Mouse (Mus musculus): Measurements from ENCODE around the gene Lime1.
A peak's percentile ranks its signal among the peaks of the same experiment; 100 is the strongest.

The Lime1 gene

GRCm38 (mm10) chr2:181379778-181380177 lies at the start of gene Lime1:
TSS of gene Lime1 (plus strand) at chr2:181380078.
- no peaks in the 10 kb centered on the region for H3K27me3 ChIP-seq (ENCODE audit: control insufficient read depth, insufficient read depth, low read length, poor library complexity, severe bottlenecking)
- peaks cover 7% of the 10 kb centered on the region for H3K36me3 ChIP-seq (ENCODE audit: control insufficient read depth, insufficient read depth, low read length, poor library complexity, severe bottlenecking)
- DNase-seq (ENCODE audit: low read depth, low spot score) = no peak

GRCm38 (mm10) chr2:181332542-181332941 lies 47.3 kb upstream of the Lime1 start:
- H3K36me3 ChIP-seq (ENCODE audit: control insufficient read depth, insufficient read depth, low read length, poor library complexity, severe bottlenecking) = peaks cover 18% of the 10 kb centered on the region
- no peak for DNase-seq (ENCODE audit: low read depth, low spot score)
- no peaks in the 10 kb centered on the region for H3K27me3 ChIP-seq (ENCODE audit: control insufficient read depth, insufficient read depth, low read length, poor library complexity, severe bottlenecking)

- Histone ChIP-seq H3K27me3 (ENCODE audit: control insufficient read depth, insufficient read depth, low read length, poor library complexity, severe bottlenecking) (no peaks in the 10 kb centered on the region), H3K36me3 (ENCODE audit: control insufficient read depth, insufficient read depth, low read length, poor library complexity, severe bottlenecking) (peaks cover 12% of the 10 kb centered on the region)
- DNase-seq (ENCODE audit: low read depth, low spot score) = peak; percentile 85
Measured at GRCm38 (mm10) chr2:181334023-181334422, 45.9 kb upstream of the Lime1 start.

GRCm38 (mm10) chr2:181340426-181340825 lies 39.5 kb upstream of the Lime1 start:
- no peak for DNase-seq (ENCODE audit: low read depth, low spot score)
- H3K27me3 ChIP-seq (ENCODE audit: control insufficient read depth, insufficient read depth, low read length, poor library complexity, severe bottlenecking) = no peaks in the 10 kb centered on the region
- H3K36me3 ChIP-seq (ENCODE audit: control insufficient read depth, insufficient read depth, low read length, poor library complexity, severe bottlenecking) = peaks cover 12% of the 10 kb centered on the region; the same call in 1 of the 2 replicates

- Histone ChIP-seq H3K36me3 (ENCODE audit: control insufficient read depth, insufficient read depth, low read length, poor library complexity, severe bottlenecking) (peaks cover 8% of the 10 kb centered on the region; the same call in 1 of the 2 replicates), H3K27me3 (ENCODE audit: control insufficient read depth, insufficient read depth, low read length, poor library complexity, severe bottlenecking) (no peaks in the 10 kb centered on the region)
- DNase-seq (ENCODE audit: low read depth, low spot score) = no peak
Measured at GRCm38 (mm10) chr2:181342766-181343165, 37.1 kb upstream of the Lime1 start.

- DNase-seq (ENCODE audit: low read depth, low spot score) = no peak
- peaks cover 2% of the 10 kb centered on the region for H3K36me3 ChIP-seq (ENCODE audit: control insufficient read depth, insufficient read depth, low read length, poor library complexity, severe bottlenecking)
- no peaks in the 10 kb centered on the region for H3K27me3 ChIP-seq (ENCODE audit: control insufficient read depth, insufficient read depth, low read length, poor library complexity, severe bottlenecking)
Measured at GRCm38 (mm10) chr2:181356780-181357179, 23.1 kb upstream of the Lime1 start.

- no peak for DNase-seq (ENCODE audit: low read depth, low spot score)
- H3K27me3 ChIP-seq (ENCODE audit: control insufficient read depth, insufficient read depth, low read length, poor library complexity, severe bottlenecking) = no peaks in the 10 kb centered on the region
- H3K36me3 ChIP-seq (ENCODE audit: control insufficient read depth, insufficient read depth, low read length, poor library complexity, severe bottlenecking) = peaks cover 4% of the 10 kb centered on the region
Measured at GRCm38 (mm10) chr2:181363946-181364345, 15.9 kb upstream of the Lime1 start.

- H3K27me3 ChIP-seq (ENCODE audit: control insufficient read depth, insufficient read depth, low read length, poor library complexity, severe bottlenecking) = no peaks in the 10 kb centered on the region
- peaks cover 4% of the 10 kb centered on the region for H3K36me3 ChIP-seq (ENCODE audit: control insufficient read depth, insufficient read depth, low read length, poor library complexity, severe bottlenecking)
- DNase-seq (ENCODE audit: low read depth, low spot score) = no peak
Measured at GRCm38 (mm10) chr2:181364487-181364859, 15.4 kb upstream of the Lime1 start.

- DNase-seq (ENCODE audit: low read depth, low spot score) = peak; percentile 88
Measured at GRCm38 (mm10) chr2:181364860-181365596, 14.8 kb upstream of the Lime1 start, which contains the start of the genes Zgpat and Arfrp1. TSS of gene Zgpat (plus strand) at chr2:181364928. TSS of gene Arfrp1 (minus strand) at chr2:181365404.

GRCm38 (mm10) chr2:181365655-181366075 lies 14.2 kb upstream of the Lime1 start:
- Histone ChIP-seq H3K27me3 (ENCODE audit: control insufficient read depth, insufficient read depth, low read length, poor library complexity, severe bottlenecking) (no peaks in the 10 kb centered on the region), H3K36me3 (ENCODE audit: control insufficient read depth, insufficient read depth, low read length, poor library complexity, severe bottlenecking) (peaks cover 6% of the 10 kb centered on the region)
- DNase-seq (ENCODE audit: low read depth, low spot score) = no peak

More at GRCm38 (mm10) chr2:181364860-181365596, 14.8 kb upstream of the Lime1 start, which contains the start of the genes Zgpat and Arfrp1:
- H3K36me3 ChIP-seq (ENCODE audit: control insufficient read depth, insufficient read depth, low read length, poor library complexity, severe bottlenecking) = peaks cover 5% of the 10 kb centered on the region
- no peaks in the 10 kb centered on the region for H3K27me3 ChIP-seq (ENCODE audit: control insufficient read depth, insufficient read depth, low read length, poor library complexity, severe bottlenecking)

GRCm38 (mm10) chr2:181370001-181370400 lies 9.9 kb upstream of the Lime1 start:
- peak; percentile 13 for DNase-seq (ENCODE audit: low read depth, low spot score)
- no peaks in the 10 kb centered on the region for H3K27me3 ChIP-seq (ENCODE audit: control insufficient read depth, insufficient read depth, low read length, poor library complexity, severe bottlenecking)
- H3K36me3 ChIP-seq (ENCODE audit: control insufficient read depth, insufficient read depth, low read length, poor library complexity, severe bottlenecking) = peaks cover 6% of the 10 kb centered on the region; the same call in 1 of the 2 replicates

GRCm38 (mm10) chr2:181375787-181376186 lies 4.1 kb upstream of the Lime1 start:
- DNase-seq (ENCODE audit: low read depth, low spot score) = peak; percentile 71
- H3K27me3 ChIP-seq (ENCODE audit: control insufficient read depth, insufficient read depth, low read length, poor library complexity, severe bottlenecking) = no peaks in the 10 kb centered on the region
- peaks cover 7% of the 10 kb centered on the region for H3K36me3 ChIP-seq (ENCODE audit: control insufficient read depth, insufficient read depth, low read length, poor library complexity, severe bottlenecking)

- H3K27me3 ChIP-seq (ENCODE audit: control insufficient read depth, insufficient read depth, low read length, poor library complexity, severe bottlenecking) = no peaks in the 10 kb centered on the region
- DNase-seq (ENCODE audit: low read depth, low spot score) = peak; percentile 28
- peaks cover 7% of the 10 kb centered on the region for H3K36me3 ChIP-seq (ENCODE audit: control insufficient read depth, insufficient read depth, low read length, poor library complexity, severe bottlenecking)
Measured at GRCm38 (mm10) chr2:181377230-181377629, 2.6 kb upstream of the Lime1 start.

GRCm38 (mm10) chr2:181378701-181379100 lies 1.2 kb upstream of the Lime1 start:
- DNase-seq (ENCODE audit: low read depth, low spot score) = no peak
- H3K27me3 ChIP-seq (ENCODE audit: control insufficient read depth, insufficient read depth, low read length, poor library complexity, severe bottlenecking) = no peaks in the 10 kb centered on the region
- H3K36me3 ChIP-seq (ENCODE audit: control insufficient read depth, insufficient read depth, low read length, poor library complexity, severe bottlenecking) = peaks cover 7% of the 10 kb centered on the region

GRCm38 (mm10) chr2:181380251-181380650 lies 373 bp downstream of the Lime1 start:
- Histone ChIP-seq H3K36me3 (ENCODE audit: control insufficient read depth, insufficient read depth, low read length, poor library complexity, severe bottlenecking) (peaks cover 7% of the 10 kb centered on the region), H3K27me3 (ENCODE audit: control insufficient read depth, insufficient read depth, low read length, poor library complexity, severe bottlenecking) (no peaks in the 10 kb centered on the region)
- DNase-seq (ENCODE audit: low read depth, low spot score) = no peak

Measured in splenic B cell, adult 2 months (primary cell).